Mouse (Mus musculus): ENCODE measurements around the gene Myh9. TPM values are rescaled to one million over a fixed set of nuclear protein-coding genes. Genes with fewer than 3 reads are reported as not detected.

Myh9 gene
- total RNA-seq, 2 experiments from 2014 or later, result 309 to 387 TPM

DNA sequence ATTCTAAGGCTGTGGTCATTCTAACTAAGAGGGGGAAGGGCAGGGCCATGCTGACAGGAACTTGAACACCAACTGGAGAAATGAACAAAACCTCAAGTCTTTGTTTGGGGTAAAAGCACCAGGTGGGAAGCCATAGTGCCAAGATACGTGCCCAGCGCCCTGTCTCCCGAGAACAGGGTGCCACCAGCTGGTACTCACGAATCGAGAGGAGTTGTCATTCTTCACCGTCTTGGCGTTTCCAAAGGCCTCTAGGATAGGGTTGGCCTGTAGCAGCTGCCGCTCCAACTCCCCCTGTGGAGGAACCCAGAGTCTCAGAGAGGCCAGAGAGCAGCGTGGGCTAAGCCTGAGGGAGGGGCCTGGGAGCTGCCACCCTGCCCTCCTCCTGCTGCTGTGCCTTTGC, 49.9 kb downstream of the Myh9 start:
- DNase-seq, result no peak

DNA sequence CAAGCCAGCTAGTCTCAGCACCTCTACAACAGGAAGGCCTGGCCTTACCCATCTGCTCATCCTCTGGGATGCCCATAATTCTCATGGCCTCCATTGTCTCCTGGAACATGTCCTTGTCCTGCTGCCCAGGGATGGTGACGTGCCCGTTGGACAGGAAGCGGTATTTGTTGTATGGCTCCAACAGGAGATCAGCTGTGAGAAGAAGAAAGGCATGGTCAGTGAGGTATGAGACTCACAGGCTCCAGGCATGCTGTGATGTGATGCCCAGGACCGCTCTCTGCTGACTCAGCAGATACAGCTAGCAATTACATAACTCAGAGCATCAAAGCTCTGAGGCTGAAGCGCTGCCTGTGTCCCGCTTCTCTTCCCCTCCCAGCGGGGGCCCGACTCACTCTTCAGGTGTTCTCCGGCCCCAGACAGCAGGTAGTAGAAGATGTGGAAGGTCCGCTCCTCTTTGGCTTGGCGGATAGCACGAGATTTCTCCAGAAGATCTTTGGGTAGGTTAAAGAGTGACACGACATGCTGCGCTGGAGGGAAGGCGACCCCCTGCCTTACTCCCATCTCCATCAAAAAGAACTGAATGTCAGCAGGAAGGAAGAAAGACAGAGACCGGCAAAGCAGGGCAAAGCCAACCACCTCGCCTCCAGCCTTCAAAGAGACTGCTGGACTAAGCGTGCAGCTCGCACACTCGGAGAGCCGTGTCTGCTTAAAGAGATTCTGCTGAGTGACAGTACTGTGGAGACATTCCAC, 51.1 kb downstream of the Myh9 start:
- no peak for DNase-seq

DNA sequence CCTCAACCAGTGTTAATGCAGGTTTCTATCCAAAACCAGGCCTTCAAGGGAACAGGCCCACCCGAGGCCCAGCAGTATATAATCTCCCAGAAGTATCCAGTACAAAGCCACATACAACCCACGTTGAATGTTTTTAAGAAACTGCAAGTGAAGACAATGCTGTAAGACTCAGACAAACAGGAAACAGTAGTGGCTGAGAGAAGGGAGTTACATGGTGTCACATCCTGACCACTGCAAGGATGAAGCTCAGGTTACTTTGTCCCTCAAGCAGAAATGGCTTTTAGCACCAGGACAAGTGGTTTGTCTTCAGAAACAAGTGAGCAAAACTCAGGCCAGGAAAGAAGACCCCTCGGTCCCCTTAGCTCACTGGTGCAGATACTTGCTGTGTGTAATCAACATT, 52.8 kb downstream of the Myh9 start:
- DNase-seq, result no peak

DNA sequence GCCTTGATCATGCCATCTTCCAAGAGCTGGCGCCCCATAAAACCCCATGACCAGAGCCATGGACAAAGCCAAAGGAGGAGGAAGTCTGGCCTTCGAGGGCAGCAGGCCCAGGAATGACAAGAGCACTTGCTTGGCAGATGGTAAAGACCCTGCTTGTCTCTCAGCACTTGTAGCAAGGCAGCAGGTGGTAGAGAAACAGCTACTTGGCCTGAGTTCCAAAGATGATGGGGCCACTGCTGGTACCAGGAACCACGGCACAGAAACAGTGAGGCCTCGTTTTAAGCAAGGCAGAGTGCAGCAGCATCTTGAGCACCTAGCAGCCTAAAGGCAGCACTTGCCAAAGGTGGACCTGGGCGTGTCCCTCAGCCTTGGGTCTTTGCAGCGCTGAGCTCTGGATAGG, 53.6 kb downstream of the Myh9 start:
- DNase-seq, result no peak

DNA sequence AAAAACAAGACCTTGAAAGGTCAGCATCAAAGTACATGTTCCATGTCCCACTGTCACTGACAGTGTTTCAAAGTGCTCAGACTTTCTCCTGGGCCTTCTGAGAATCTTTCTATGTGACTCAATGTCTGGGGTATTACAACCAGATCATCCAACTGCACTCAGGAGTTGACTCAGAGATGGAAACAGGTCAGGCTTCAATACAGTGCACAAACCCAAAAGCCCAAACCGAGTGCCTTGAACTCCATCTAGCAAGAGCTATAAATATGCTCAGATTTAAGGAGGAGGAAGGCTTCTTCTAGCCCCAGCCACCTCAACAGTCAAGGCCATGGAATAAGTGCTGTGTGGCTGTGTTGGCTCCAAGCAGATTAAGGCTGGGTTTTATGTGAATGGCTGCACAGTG, 56.2 kb downstream of the Myh9 start:
- no peak for DNase-seq

DNA sequence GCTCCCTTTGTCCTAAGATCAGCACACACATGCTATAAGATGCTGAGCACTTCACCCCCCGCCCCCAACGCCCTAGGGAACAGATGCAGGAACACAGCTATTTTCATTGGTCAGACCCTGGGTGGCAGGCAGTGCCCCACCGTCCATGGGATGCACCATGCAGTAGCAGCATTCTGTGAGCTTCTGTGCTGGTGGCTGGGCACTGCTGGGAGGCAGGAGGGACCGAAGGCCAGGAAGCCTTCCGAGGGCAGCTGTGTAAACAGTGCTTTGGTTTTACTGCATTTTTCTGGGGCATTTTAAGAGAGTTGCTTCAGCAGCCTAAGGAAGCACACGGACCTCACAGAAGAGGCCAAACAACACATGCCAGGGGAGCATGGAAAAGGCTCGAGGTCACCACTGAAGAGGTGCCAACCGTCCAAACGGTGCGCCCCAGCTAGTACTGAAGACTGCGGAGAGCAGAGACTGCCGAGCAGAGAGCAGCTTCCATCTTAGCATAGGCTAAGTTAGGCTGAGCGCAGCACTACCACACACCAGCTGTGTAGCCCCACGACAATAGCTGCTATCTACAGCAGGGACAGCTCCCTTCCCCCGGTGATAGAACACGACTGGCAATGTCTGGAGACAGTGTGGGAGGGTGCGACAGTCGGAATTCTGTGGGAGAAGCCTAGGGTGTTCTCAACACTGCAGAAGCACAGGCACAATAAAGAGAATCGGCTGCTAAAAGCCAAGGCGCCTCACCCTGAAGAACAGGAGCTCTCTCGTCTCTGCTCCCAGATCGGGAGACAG, 57.7 kb downstream of the Myh9 start:
- DNase-seq, result no peak

DNA sequence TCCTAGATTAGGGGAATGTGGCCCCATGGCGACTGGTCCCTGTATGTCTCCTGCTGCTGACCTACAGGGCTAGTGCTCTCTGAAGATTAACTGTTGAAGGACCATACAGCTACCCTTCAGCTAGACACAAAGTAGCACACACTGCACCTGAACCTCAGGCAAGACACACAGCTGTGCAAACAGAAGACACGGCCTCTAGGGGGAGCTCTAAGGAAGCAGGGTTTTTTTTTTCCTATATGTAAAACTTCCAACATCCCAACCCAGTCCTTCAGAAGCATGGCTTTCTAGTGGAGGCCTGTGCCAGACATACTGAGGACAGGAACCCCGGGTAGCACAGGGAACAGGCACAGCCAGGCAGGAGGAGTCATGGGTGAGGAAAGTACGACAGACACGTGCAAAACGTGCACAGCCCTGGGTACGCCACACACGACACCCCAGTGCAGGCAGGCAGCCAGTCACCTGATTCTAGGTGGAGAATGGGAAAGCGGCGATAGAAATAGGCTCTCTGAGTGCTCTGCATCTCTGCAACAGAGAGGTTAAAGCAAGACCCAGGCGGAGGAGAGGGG, 59.4 kb downstream of the Myh9 start:
- DNase-seq, result peak in 1 of 2 experiments; percentile 62

DNA sequence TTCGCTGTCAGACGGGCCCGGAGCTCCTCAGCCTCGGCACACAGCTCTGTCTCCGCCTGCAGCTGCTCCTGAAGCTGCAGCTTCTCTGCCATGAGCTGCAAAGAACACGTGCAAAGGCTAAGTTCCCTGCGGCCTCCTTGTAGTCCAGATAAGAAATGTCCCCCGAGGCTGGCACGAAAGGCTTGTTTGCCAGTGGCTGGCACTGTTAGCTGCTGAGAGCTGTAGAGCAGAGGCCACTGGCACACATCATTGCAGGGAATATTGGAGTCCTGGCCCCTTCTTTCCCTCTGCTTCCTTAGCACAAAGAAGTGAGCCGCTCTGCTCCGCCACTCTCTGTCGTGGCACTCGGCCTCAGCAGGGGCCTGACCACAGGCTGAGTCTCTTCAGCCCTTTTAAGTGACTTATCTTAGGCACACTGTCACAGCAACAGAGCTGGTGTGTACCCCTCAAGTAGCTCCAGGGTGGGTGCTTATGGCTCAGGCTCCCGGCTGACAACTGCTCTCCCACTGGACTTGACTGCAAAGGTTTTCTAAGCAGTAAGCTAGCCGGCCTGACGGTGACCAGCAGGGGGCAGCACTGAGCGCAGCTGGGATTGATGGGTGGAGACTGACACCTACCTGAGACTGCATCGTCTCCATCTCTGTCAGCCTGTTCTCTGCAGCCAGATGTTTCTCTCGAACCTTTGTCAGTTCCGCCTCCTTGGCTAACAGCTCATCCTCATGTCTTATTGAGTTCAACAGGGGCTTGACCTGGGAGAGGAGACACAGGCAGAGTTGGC, 66.6 kb downstream of the Myh9 start:
- DNase-seq, result peak; percentile 83 to 88

DNA sequence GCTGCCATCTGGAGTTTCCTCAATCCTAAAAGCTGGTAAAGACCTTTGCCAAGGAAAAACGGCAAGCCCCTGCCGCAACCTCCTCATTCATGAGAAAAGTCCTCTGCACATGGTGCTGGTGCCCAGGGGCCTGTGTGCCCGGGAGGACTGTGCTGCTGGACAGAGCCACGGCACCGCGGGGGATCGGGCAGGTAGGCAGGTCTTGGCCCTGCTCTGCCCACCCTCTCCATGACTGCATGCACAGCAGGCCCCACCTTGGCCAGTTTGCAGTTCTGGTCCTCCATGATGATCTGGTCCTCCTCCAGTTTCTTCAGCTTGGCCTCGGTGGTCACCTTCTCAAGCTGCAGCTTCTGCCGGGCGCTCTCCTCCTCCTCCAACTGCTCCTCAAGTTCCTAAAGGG, 67.7 kb downstream of the Myh9 start:
- DNase-seq, result no peak

DNA sequence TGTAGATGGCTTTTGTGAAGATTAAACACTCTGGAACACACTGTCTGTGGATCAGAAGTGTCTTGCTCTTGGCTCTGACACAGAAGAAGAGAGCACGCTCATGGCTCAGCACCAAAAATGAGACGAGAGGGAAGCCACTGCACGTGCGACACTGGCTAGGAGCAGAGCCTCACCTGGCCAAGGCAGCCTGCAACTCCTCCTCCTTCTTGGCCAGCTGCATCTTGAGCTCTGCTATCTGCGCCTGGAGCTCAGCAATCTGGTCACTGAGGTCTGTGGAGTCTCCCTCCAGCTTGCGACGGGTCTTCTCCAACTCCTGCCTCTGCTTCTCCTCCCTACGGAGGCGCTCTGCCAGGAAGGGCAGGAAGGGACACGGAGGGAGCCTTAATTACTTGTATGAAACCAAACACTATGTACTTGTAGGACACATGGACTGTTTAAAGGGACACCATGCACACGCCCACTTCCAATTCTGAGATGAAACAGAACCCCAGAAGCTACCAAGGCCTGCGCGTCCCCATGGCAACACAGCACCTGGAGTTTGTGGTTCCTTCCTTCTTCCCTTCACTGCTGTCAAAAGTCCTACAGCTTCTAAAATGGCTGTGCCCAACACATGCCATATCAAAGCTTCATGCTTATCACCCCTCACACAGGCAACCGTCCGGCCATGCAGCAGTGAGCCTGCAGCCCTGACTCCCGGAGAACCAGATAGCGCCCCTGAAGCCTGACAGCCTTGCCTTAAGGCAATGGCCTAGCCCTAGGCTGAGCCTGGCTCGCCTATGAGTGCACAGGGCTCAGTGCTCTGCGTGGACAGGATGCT, 68.7 kb downstream of the Myh9 start:
- no peak for DNase-seq

DNA sequence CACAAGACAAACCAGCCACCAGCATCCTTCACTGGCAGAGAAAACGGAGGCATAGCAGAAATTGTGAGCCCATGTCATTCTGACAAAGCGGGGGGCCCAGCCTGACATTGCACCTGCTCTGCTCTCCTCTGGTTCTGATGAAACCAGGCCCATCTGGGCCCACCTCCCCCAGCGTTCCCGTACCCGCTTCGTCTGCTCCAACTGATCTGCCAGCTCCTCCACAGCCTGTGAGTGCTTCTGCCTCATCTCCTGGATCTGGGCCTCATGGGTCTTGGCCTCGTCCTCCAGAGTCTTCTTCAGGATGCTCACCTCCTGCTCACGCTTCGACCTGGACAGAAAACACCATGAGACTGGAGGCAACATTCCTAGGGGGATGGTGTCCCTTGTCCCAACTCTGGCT, 71.0 kb downstream of the Myh9 start:
- no peak for DNase-seq

DNA sequence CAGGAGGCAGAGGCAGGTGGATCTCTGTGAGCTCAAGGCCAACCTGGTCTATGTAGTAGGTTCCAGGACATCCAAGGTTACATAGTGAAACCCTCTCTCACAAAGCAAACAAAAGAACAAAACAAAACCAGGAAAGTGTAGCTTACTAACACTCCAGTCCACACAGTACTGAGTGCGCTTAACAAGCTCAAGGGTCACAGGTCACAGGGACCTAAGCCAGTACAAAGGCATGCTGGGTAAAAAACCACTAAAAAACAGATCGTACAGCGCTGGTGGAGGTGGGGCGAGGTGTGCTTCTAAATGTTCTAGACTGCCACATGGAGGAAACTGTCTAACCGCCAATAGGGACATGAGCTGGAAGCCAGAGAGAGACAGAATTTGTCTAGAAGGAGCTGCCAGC, 71.6 kb downstream of the Myh9 start:
- DNase-seq, result no peak

DNA sequence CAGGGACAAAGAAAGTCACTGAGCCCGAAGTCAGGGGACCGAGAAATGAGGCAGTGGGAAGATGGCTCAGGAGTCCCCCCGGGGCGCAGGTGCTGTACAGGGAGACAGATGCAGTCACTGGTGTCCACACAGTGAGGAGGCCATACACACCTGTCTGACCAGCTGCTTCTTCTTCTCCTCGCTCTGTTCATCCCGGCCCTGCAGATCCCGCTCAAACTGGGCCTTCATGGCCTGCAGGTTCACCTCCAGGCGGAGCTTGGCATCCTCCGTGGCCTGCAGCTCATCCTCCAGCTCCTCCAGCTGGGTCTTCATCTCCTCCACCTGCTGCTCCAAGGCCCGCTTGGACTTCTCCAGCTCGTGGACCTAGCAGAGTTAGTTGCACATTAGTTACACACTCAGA, 75.0 kb downstream of the Myh9 start:
- no peak for DNase-seq

DNA sequence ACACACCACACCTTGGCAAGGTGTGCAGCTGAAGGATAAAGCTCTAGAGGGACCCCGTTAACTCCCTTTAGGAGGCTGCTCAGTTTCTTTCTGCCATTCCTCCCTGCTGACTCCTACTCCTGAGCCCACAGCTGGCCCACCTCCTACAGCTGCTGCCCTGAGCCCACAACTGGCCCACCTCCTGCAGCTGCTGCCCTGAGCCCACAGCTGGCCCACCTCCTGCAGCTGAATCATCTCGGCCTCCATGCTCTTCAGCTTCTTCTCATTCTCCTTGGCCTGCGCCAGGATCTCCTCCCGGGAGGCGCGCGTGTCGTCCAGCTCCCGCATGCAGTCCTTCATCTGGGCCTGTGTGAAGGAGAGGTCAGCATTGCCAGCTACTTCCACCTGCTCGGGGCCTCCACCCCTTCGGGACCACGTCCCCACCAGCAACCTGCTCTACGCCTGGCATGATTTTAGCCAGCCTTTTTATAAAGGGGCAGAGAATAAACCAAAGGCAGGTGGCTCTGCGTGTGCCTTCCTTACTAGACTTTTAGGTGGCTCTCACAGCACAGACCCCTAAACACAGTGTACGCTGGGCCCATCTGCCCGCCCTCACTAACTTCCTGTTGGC, 76.4 kb downstream of the Myh9 start:
- DNase-seq, result no peak

DNA sequence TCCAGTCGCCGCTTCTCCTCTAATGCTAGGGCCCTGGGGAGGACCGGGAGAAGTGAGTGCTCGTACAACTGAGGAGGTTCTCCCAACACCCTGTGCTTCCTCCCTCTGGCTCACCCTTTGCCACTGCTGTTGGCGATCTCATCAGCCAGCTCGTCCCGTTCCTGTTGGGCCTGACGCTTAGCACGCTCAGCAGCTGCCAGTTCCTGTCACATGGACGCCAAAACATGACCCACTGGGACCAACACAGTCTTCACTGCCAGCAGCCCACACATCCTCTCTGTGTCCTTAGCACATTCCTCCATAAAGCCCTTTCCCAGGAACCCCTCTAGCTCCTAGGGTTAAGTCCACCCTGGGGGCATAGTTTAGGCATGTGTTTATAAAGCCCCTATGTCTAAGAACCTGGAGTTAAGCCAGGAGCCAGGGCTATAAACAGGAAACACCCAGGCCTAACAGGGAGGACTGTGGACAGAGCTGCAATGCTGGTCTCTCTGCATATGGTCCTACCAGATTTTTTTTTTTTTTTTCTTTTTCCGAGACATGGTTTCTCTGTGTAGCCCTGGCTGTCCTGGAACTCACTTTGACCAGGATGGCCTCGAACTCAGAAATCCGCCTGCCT, 77.5 kb downstream of the Myh9 start:
- peak; percentile 51 to 63 for DNase-seq

DNA sequence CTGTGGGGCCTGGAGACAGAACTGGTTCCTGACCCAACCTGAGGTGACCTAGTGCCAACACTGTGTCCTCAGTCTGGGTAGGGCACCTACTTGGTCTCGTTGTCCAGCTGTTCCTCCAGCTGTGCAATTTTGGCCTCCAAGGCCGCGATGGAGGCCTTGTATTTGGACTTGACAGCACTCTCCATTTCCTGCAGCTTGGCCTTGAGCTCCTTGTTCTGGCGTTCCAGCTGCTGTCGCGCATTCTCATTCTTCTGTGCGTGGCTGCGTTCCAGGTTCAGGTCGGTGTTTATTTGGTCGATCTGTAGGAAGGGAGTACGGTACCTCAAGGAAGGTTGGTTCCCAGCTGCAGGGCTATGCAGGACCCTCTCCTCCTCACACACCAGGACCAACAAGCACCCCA, 78.3 kb downstream of the Myh9 start:
- peak; percentile 68 to 73 for DNase-seq

DNA sequence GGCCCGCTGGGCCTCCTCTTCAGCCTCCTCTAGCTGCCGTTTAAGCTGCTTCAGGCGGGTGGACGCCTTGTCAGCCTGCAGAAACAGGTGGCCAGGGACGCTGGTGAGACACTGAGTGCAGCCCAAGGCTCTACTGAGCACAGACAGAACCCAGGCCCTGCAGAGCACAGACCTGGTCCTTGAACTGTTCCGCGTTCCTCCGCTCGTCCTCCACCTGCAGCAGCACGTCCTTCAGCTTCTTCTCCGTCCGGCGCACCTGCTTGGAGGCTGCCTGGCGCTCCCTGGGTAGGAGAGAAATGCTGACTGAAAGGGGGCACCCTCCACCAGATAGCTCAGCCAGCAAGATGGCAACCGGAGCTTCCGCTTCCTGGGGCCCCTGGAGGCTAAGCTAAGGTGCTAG, 78.9 kb downstream of the Myh9 start:
- no peak for DNase-seq

DNA sequence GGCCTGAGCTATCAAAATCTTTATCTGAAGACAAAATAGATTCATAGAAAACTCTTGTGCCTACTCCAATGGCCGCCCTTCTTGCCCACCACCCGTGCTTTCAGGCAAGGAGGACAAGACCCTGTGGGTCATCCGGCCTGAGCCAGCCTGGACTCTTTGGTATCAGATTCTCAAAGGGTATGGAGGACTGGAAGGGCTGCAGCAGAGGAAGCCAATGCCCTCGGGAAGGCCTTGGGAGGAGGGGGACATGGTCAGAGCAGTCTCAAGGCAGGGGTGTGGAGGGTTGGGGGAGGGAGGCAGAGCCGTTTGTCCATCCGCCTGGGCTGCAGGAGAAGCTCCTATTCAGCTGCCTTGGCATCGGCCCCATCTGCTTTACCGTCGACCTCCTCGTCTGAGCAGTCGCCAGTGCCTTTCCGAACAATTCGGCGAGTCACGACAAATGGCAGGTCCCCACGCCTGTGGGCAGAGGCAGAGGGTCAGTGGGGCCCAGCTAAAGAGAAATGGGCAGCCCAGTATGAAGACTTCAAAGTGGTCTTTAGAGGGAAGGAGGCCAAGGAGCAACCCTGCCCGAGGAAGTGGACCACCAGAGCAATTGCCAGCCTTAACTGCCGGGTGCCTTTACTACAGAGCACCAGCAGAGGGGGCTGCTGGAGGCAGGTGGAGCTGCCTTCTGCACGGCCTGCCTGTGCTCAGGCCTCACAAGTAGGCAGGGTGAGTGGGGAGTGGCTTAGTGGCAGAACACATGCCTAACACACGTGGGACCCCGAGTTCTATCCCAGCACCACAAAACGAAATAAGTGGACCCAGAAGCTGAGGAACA, 80.2 kb downstream of the Myh9 start:
- DNase-seq, result peak; percentile 70 to 72

DNA sequence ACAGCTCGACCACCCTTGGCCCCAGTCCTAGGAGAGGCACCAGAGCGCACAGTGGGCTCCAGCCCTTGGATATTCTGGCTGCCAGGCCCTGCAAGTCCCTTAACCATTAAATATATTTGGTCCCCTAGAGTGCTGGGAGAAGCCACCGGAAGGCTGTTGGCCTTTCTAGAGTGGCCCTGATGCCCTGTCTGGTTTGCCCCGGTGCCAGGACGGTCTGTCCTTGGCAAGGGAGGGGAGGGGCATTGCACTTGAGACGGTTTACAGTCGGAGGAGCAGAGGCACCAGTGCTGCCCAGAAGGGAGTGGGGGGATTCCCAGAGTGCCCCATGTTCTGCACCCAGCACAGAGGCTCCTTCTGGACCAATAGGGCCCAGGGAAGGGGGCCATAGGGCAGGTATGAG, 80.9 kb downstream of the Myh9 start:
- peak; percentile 83 for DNase-seq

DNA sequence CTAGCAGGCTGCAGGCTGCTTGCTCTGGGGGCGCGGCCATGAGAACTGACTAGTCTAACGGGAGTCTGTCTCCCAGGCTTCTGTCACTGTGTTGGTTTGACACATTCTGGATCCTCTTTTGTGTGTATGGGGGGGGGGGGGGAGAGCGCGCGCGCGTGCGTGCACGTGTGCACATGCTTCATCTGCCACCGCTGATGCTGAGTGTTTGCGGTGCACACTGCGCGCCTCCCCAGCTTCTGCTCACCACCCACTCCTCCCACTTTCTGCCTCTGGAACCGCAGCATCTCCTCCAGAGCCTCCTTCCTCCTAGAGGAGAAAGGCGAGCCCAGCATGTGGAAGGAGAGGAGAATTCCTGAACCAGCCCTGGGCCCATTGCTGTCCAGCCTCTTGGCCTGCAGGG, 81.9 kb downstream of the Myh9 start:
- DNase-seq, result no peak
